Mouse (Mus musculus): ENCODE data around the gene Arhgap42. TPM values are rescaled to one million over a fixed set of nuclear protein-coding genes. Genes with fewer than 3 reads are reported as not detected.

The Arhgap42 gene
- polyA plus RNA-seq, 1 experiment from 2014 or later: 16.2 TPM

- Histone ChIP-seq H3K4me3 (ENCODE audit: low read depth, low read length) (no peak overlapping the region), H3K4me2 (no peak overlapping the region), H3K27me3 (replicated peaks; ENCODE audit: control insufficient read depth, insufficient read depth, low read length) (no peaks in the 10 kb centered on the region), H3K9ac (ENCODE audit: low read depth, low read length) (no peak overlapping the region), H3K4me1 (replicated peaks; ENCODE audit: control insufficient read depth, insufficient read depth, low read length) (no peaks in the 10 kb centered on the region), H3K27ac (ENCODE audit: low read depth, low read length) (no peak overlapping the region), H3K36me3 (ENCODE audit: control insufficient read depth, insufficient read depth, low read length) (no peaks in the 10 kb centered on the region), H3K9me3 (ENCODE audit: control insufficient read depth, low read length) (no peaks in the 10 kb centered on the region)
- 67% methylated on average over 3 of the region's 3 CpGs for WGBS
- ATAC-seq (replicated peaks; ENCODE audit: low FRiP score): no peak
- DNase-seq (ENCODE audit: low spot score): no peak
Measured at GRCm38 (mm10) chr9:9104761-9105160, 134.1 kb downstream of the Arhgap42 start.

GRCm38 (mm10) chr9:9102158-9102514 lies 136.8 kb downstream of the Arhgap42 start:
- WGBS: 85% methylated on average over 2 of the region's 2 CpGs
- no peak overlapping the region for H3K9ac ChIP-seq (ENCODE audit: low read depth, low read length)
- no peaks in the 10 kb centered on the region for H3K9me3 ChIP-seq (ENCODE audit: control insufficient read depth, low read length)
- DNase-seq (ENCODE audit: low spot score) (no peak), ATAC-seq (replicated peaks; ENCODE audit: low FRiP score) (no peak)
- H3K4me3 ChIP-seq (ENCODE audit: low read depth, low read length): no peak overlapping the region
- H3K4me1 ChIP-seq (replicated peaks; ENCODE audit: control insufficient read depth, insufficient read depth, low read length): no peaks in the 10 kb centered on the region
- H3K27ac ChIP-seq (ENCODE audit: low read depth, low read length): no peak overlapping the region
- no peaks in the 10 kb centered on the region for H3K27me3 ChIP-seq (replicated peaks; ENCODE audit: control insufficient read depth, insufficient read depth, low read length)
- no peak overlapping the region for H3K4me2 ChIP-seq
- no peaks in the 10 kb centered on the region for H3K36me3 ChIP-seq (ENCODE audit: control insufficient read depth, insufficient read depth, low read length)

GRCm38 (mm10) chr9:9101482-9102157 lies 137.3 kb downstream of the Arhgap42 start:
- DNase-seq (ENCODE audit: low spot score): no peak
- Histone ChIP-seq H3K9ac (ENCODE audit: low read depth, low read length) (no peak overlapping the region), H3K27ac (ENCODE audit: low read depth, low read length) (no peak overlapping the region), H3K36me3 (ENCODE audit: control insufficient read depth, insufficient read depth, low read length) (no peaks in the 10 kb centered on the region), H3K9me3 (ENCODE audit: control insufficient read depth, low read length) (no peaks in the 10 kb centered on the region), H3K4me2 (no peak overlapping the region), H3K4me1 (replicated peaks; ENCODE audit: control insufficient read depth, insufficient read depth, low read length) (no peaks in the 10 kb centered on the region), H3K4me3 (ENCODE audit: low read depth, low read length) (no peak overlapping the region), H3K27me3 (replicated peaks; ENCODE audit: control insufficient read depth, insufficient read depth, low read length) (no peaks in the 10 kb centered on the region)
- WGBS: 76% methylated on average over 12 of the region's 12 CpGs
- ATAC-seq (replicated peaks; ENCODE audit: low FRiP score): no peak

GRCm38 (mm10) chr9:9101055-9101454 lies 137.8 kb downstream of the Arhgap42 start:
- 81% methylated on average over 4 of the region's 4 CpGs for WGBS
- H3K4me1 ChIP-seq (replicated peaks; ENCODE audit: control insufficient read depth, insufficient read depth, low read length): no peaks in the 10 kb centered on the region
- no peak overlapping the region for H3K4me3 ChIP-seq (ENCODE audit: low read depth, low read length)
- DNase-seq (ENCODE audit: low spot score) (no peak), ATAC-seq (replicated peaks; ENCODE audit: low FRiP score) (no peak)
- no peak overlapping the region for H3K27ac ChIP-seq (ENCODE audit: low read depth, low read length)
- H3K9me3 ChIP-seq (ENCODE audit: control insufficient read depth, low read length): no peaks in the 10 kb centered on the region
- no peak overlapping the region for H3K4me2 ChIP-seq
- H3K36me3 ChIP-seq (ENCODE audit: control insufficient read depth, insufficient read depth, low read length): no peaks in the 10 kb centered on the region
- no peaks in the 10 kb centered on the region for H3K27me3 ChIP-seq (replicated peaks; ENCODE audit: control insufficient read depth, insufficient read depth, low read length)
- no peak overlapping the region for H3K9ac ChIP-seq (ENCODE audit: low read depth, low read length)

- ATAC-seq (replicated peaks; ENCODE audit: low FRiP score) (0 out of 2 replicates have a peak, but pooled peaks have one; percentile 26), DNase-seq (ENCODE audit: low spot score) (no peak)
- Histone ChIP-seq H3K4me3 (ENCODE audit: low read depth, low read length) (no peak overlapping the region), H3K27ac (ENCODE audit: low read depth, low read length) (no peak overlapping the region), H3K9ac (ENCODE audit: low read depth, low read length) (no peak overlapping the region), H3K36me3 (ENCODE audit: control insufficient read depth, insufficient read depth, low read length) (no peaks in the 10 kb centered on the region), H3K4me1 (replicated peaks; ENCODE audit: control insufficient read depth, insufficient read depth, low read length) (no peaks in the 10 kb centered on the region), H3K9me3 (ENCODE audit: control insufficient read depth, low read length) (no peaks in the 10 kb centered on the region), H3K4me2 (no peak overlapping the region), H3K27me3 (replicated peaks; ENCODE audit: control insufficient read depth, insufficient read depth, low read length) (no peaks in the 10 kb centered on the region)
- WGBS: 70% methylated on average over 4 of the region's 4 CpGs
Measured at GRCm38 (mm10) chr9:9097835-9098234, 141.1 kb downstream of the Arhgap42 start.

GRCm38 (mm10) chr9:9096761-9097160 lies 142.1 kb downstream of the Arhgap42 start:
- ATAC-seq (replicated peaks; ENCODE audit: low FRiP score) (no peak), DNase-seq (ENCODE audit: low spot score) (no peak)
- WGBS: 86% methylated on average over 1 of the region's 1 CpGs
- no peaks in the 10 kb centered on the region for H3K27me3 ChIP-seq (replicated peaks; ENCODE audit: control insufficient read depth, insufficient read depth, low read length)
- H3K9ac ChIP-seq (ENCODE audit: low read depth, low read length): no peak overlapping the region
- H3K9me3 ChIP-seq (ENCODE audit: control insufficient read depth, low read length): no peaks in the 10 kb centered on the region
- H3K4me1 ChIP-seq (replicated peaks; ENCODE audit: control insufficient read depth, insufficient read depth, low read length): no peaks in the 10 kb centered on the region
- H3K27ac ChIP-seq (ENCODE audit: low read depth, low read length): no peak overlapping the region
- no peak overlapping the region for H3K4me2 ChIP-seq
- H3K4me3 ChIP-seq (ENCODE audit: low read depth, low read length): no peak overlapping the region
- H3K36me3 ChIP-seq (ENCODE audit: control insufficient read depth, insufficient read depth, low read length): no peaks in the 10 kb centered on the region

GRCm38 (mm10) chr9:9093096-9093495 lies 145.8 kb downstream of the Arhgap42 start:
- Histone ChIP-seq H3K4me1 (replicated peaks; ENCODE audit: control insufficient read depth, insufficient read depth, low read length) (no peaks in the 10 kb centered on the region), H3K27me3 (replicated peaks; ENCODE audit: control insufficient read depth, insufficient read depth, low read length) (no peaks in the 10 kb centered on the region), H3K9ac (ENCODE audit: low read depth, low read length) (no peak overlapping the region), H3K9me3 (ENCODE audit: control insufficient read depth, low read length) (no peaks in the 10 kb centered on the region), H3K36me3 (ENCODE audit: control insufficient read depth, insufficient read depth, low read length) (no peaks in the 10 kb centered on the region), H3K27ac (ENCODE audit: low read depth, low read length) (no peak overlapping the region), H3K4me3 (ENCODE audit: low read depth, low read length) (no peak overlapping the region), H3K4me2 (no peak overlapping the region)
- DNase-seq (ENCODE audit: low spot score): no peak
- ATAC-seq (replicated peaks; ENCODE audit: low FRiP score): no peak
- WGBS: 37% methylated on average over 1 of the region's 1 CpGs

GRCm38 (mm10) chr9:9083441-9083840 lies 155.5 kb downstream of the Arhgap42 start:
- 58% methylated on average over 2 of the region's 2 CpGs for WGBS
- H3K4me2 ChIP-seq: no peak overlapping the region
- DNase-seq (ENCODE audit: low spot score): no peak

GRCm38 (mm10) chr9:9052920-9053319 lies 186.0 kb downstream of the Arhgap42 start:
- no peaks in the 10 kb centered on the region for H3K9me3 ChIP-seq (ENCODE audit: control insufficient read depth, low read length)
- H3K9ac ChIP-seq (ENCODE audit: low read depth, low read length): no peak overlapping the region
- H3K27ac ChIP-seq (ENCODE audit: low read depth, low read length): no peak overlapping the region
- no peaks in the 10 kb centered on the region for H3K4me1 ChIP-seq (replicated peaks; ENCODE audit: control insufficient read depth, insufficient read depth, low read length)
- no peaks in the 10 kb centered on the region for H3K27me3 ChIP-seq (replicated peaks; ENCODE audit: control insufficient read depth, insufficient read depth, low read length)
- no peak overlapping the region for H3K4me2 ChIP-seq
- peaks cover 4% of the 10 kb centered on the region; the same call in 1 of the 2 replicates for H3K36me3 ChIP-seq (ENCODE audit: control insufficient read depth, insufficient read depth, low read length)
- H3K4me3 ChIP-seq (ENCODE audit: low read depth, low read length): no peak overlapping the region
- DNase-seq (ENCODE audit: low spot score) (no peak), ATAC-seq (replicated peaks; ENCODE audit: low FRiP score) (no peak)

More at GRCm38 (mm10) chr9:9083441-9083840, 155.5 kb downstream of the Arhgap42 start:
- Histone ChIP-seq H3K27me3 (replicated peaks; ENCODE audit: control insufficient read depth, insufficient read depth, low read length) (no peaks in the 10 kb centered on the region), H3K4me3 (ENCODE audit: low read depth, low read length) (no peak overlapping the region), H3K9ac (ENCODE audit: low read depth, low read length) (no peak overlapping the region), H3K4me1 (replicated peaks; ENCODE audit: control insufficient read depth, insufficient read depth, low read length) (no peaks in the 10 kb centered on the region), H3K27ac (ENCODE audit: low read depth, low read length) (no peak overlapping the region), H3K36me3 (ENCODE audit: control insufficient read depth, insufficient read depth, low read length) (no peaks in the 10 kb centered on the region), H3K9me3 (ENCODE audit: control insufficient read depth, low read length) (no peaks in the 10 kb centered on the region)
- ATAC-seq (replicated peaks; ENCODE audit: low FRiP score): no peak
